Mouse (Mus musculus) hindbrain, embryonic 15.5 days (tissue): ENCODE measurements at regions not wholly inside any gene's neighbourhood (a gene's known extent, or its start where the extent isn't known, plus 50 kb on each side); places are given as distances from the start of the nearest gene placed in this dataset.

Experiments used
- ATAC-seq: fragments of 200-750 bp; cut with Nextera tagmentation; 2 replicates; pipeline ENCODE4 v1.8.0; 2017; ENCODE audit warnings: low read depth, moderate number of reproducible peaks, moderate TSS enrichment; ENCODE audit not compliant: low FRiP score
- H3K27ac ChIP-seq: fragments of 300-500 bp; sonication (generic); replicated peaks from 2 replicates; pipeline ENCODE4 v1.5.1; 2015; ENCODE audit warnings: mild to moderate bottlenecking, inconsistent platforms
- H3K27me3 ChIP-seq: fragments of 300-500 bp; sonication (generic); 2 replicates; pipeline ENCODE4 v1.6.1; 2015; ENCODE audit warnings: control low read depth, inconsistent platforms
- H3K36me3 ChIP-seq: fragments of 300-500 bp; sonication (generic); 2 replicates; pipeline ENCODE4 v1.6.1; 2015; ENCODE audit warnings: control low read depth, inconsistent platforms
- H3K4me1 ChIP-seq: fragments of 300-500 bp; sonication (generic); replicated peaks from 2 replicates; pipeline ENCODE4 v1.6.1; 2015; ENCODE audit warnings: control low read depth, inconsistent platforms
- H3K4me2 ChIP-seq: fragments of 300-500 bp; sonication (generic); 2 replicates; pipeline ENCODE4 v1.6.1; 2015; ENCODE audit warnings: moderate library complexity, mild to moderate bottlenecking, inconsistent platforms
- H3K4me3 ChIP-seq: fragments of 300-500 bp; sonication (generic); 2 replicates; pipeline ENCODE4 v1.5.1; 2015; ENCODE audit warnings: mild to moderate bottlenecking, inconsistent platforms
- H3K9ac ChIP-seq: fragments of 300-500 bp; sonication (generic); 2 replicates; pipeline ENCODE4 v1.6.1; 2015; ENCODE audit warnings: inconsistent platforms
- H3K9me3 ChIP-seq: fragments of 300-500 bp; sonication (generic); 2 replicates; pipeline ENCODE4 v1.6.1; 2016; ENCODE audit warnings: control low read depth, inconsistent platforms
- WGBS: fragments of 180-500 bp; shearing (Covaris S2); methylation state at CpG from one replicate; pipeline ENCODE4 v1.1.7; 2015; 5-methylcytosine and 5-hydroxymethylcytosine counted together

DNA sequence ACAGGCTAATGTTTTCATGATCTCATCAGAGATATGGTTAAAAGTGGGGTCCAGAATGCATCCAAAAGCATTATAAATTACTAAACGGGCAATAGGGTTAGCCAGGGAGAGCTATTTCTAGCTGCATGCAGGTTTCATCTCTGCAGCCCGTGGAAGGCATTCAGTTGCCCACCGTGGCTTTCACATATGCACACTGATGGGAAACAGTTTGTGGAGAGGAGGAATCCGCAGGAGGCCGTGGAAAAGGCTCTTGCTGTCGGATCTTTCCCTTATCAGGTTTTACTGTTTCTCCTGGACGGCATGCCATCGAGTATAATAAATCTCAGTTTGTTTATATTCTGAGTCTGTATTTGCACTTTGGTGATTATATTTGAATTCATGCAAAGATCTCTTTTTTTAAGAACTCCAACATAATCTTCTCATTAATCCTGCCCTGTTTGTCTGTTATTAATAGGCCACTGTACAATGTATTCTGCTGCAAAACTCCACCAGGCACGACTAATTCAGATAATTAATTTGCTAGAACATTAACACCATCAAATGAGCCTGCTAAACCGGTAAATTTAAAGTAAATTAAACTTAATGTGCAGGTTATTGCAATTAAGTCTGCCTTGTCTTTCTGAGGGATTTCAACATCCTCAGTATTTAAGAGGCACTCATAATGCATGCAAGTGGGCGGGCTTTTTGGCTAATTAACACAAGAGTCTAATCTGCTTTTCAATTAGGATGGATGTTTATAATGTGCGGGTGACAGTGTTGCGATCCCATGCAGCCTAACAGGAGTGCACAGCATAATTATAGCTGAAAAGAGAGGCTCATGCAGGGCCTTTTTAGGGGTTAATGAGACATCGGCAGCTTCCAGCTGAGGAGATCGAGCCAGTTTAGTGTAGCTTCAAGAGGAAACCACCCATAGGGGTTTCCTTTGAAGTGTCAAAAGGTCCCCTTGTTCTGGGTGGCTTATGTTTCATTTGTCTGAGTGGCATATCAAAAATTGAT, 170.2 kb downstream of the Pou4f1 start:
- Histone ChIP-seq H3K27me3 (peaks cover 6% of the 10 kb centered on the region; the same call in 1 of the 2 replicates), H3K4me2 (no peak overlapping the region), H3K36me3 (no peaks in the 10 kb centered on the region), H3K9ac (no peak overlapping the region), H3K9me3 (no peaks in the 10 kb centered on the region), H3K27ac (no peak overlapping the region), H3K4me1 (peaks cover 9% of the 10 kb centered on the region), H3K4me3 (no peak overlapping the region)
- WGBS: 26% methylated on average over 15 of the region's 15 CpGs
- ATAC-seq: peak; percentile 88

DNA sequence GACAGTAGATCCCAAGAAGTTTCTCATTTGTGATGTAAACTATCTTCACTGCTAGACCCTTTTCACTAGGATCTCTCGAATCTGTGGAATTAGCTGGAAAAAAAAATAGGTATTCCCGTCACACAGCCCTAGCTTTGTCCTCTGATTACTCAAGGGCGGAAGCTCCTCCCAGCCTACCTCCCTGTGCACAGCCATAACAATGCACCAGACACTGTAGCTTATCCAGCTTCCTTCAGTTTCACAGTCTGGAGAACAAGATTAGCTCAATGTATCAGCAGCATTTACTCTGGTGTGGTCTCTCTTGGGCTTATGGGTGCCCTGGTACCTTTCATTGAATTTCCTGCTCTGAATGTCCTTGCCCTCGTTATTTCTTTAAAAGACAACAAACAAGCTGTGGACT, 174.0 kb downstream of the Pou4f1 start:
- Histone ChIP-seq H3K9ac (no peak overlapping the region), H3K36me3 (no peaks in the 10 kb centered on the region), H3K4me1 (peaks cover 9% of the 10 kb centered on the region), H3K4me3 (no peak overlapping the region), H3K27ac (no peak overlapping the region), H3K4me2 (no peak overlapping the region), H3K27me3 (peaks cover 4% of the 10 kb centered on the region; the same call in 1 of the 2 replicates), H3K9me3 (no peaks in the 10 kb centered on the region)
- WGBS: 49% methylated on average over 4 of the region's 4 CpGs
- no peak for ATAC-seq

DNA sequence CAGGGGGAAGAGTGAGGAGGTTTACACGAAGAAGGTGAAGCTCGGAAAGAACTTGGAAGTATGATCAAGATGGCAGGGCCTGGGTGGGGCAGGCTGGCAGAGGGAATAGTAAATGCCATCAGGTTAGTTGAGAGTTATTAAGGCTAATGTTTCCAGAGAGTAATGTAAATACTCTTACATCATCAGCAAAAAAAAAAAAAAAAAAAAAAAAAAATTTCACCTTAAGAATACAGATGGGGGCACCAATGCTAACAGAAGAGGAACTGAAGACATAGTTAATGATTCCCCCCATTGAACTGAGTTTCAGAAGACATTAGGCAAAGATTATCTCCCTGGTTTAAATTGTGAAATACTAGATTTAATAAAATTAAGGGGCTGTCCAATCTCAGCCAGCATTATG, 174.7 kb downstream of the Pou4f1 start:
- no peaks in the 10 kb centered on the region for H3K36me3 ChIP-seq
- 96% methylated on average over 2 of the region's 2 CpGs for WGBS
- no peak overlapping the region for H3K4me3 ChIP-seq
- H3K9me3 ChIP-seq: no peaks in the 10 kb centered on the region
- H3K9ac ChIP-seq: no peak overlapping the region
- H3K4me1 ChIP-seq: peaks cover 6% of the 10 kb centered on the region
- no peak overlapping the region for H3K4me2 ChIP-seq
- H3K27me3 ChIP-seq: peaks cover 4% of the 10 kb centered on the region; the same call in 1 of the 2 replicates
- H3K27ac ChIP-seq: no peak overlapping the region
- ATAC-seq: no peak

DNA sequence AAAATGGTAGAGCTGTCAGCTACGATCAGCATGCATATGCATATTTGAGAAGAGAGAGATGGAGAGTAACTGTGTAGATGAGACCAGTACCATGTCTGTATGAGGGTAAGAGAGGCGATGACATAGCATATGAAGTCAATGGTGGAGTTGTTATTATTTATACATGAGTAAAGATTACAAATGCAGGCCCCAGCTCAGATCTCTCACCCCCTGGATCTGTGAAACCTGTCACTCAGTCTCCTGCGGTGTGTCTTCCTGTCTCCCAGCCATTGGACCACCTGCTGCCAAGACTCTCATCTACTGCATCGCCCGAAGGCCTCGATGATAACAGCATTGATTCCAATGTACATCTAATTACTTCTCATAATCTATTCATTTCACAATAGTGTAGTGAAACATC, 187.4 kb downstream of the Pou4f1 start:
- Histone ChIP-seq H3K27me3 (no peaks in the 10 kb centered on the region), H3K4me1 (no peaks in the 10 kb centered on the region), H3K4me3 (no peak overlapping the region), H3K9ac (no peak overlapping the region), H3K36me3 (no peaks in the 10 kb centered on the region), H3K27ac (no peak overlapping the region), H3K4me2 (no peak overlapping the region), H3K9me3 (no peaks in the 10 kb centered on the region)
- WGBS: 54% methylated on average over 6 of the region's 6 CpGs
- peak; percentile 54; the same call in 1 of the 2 replicates for ATAC-seq

DNA sequence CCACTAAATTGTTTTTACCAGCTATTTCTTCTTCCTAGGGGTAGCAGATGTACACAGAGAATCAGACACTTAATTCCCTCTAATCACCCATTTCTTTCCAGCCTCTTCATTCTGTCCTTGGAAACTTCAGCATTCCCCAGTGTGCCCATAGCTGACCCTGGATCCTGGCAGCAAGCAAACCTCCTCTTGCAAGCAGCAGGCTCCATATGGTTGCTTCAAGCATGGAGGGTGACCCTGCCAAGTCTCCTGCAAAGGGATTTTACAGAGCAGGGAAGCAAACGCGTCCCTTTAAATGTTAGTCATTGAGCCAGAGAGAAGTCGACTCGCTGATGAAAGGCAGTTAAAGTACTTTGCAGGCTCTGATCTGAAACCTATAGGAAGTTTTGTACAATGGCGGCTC, 187.9 kb downstream of the Pou4f1 start:
- 0 out of 2 replicates have a peak, but pooled peaks have one; percentile 42 for ATAC-seq
- Histone ChIP-seq H3K4me1 (no peaks in the 10 kb centered on the region), H3K9me3 (no peaks in the 10 kb centered on the region), H3K27ac (no peak overlapping the region), H3K36me3 (no peaks in the 10 kb centered on the region), H3K27me3 (no peaks in the 10 kb centered on the region), H3K4me3 (no peak overlapping the region), H3K9ac (no peak overlapping the region), H3K4me2 (no peak overlapping the region)
- 51% methylated on average over 5 of the region's 5 CpGs for WGBS

DNA sequence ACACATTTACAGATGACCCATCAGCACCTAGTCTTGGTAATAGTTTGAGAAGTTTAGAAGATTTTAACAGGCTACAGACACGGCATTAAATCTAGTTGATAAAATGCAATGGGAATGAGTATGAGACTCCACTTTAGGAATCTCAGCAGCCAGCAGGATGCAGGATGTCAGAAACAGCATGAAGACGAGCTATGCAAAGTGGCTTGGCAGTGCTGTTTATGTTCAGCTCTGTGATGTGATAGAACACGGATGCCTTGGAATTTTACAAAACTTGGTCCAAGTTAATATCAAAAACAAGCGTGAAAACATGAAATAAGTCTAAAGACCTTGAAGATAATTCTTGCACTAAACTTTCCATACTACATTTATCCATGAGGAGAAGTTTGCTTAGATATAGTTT, 193.0 kb downstream of the Pou4f1 start:
- no peaks in the 10 kb centered on the region for H3K36me3 ChIP-seq
- H3K4me2 ChIP-seq: no peak overlapping the region
- no peak for ATAC-seq
- H3K9ac ChIP-seq: no peak overlapping the region
- H3K4me3 ChIP-seq: no peak overlapping the region
- no peaks in the 10 kb centered on the region for H3K27me3 ChIP-seq
- 85% methylated on average over 4 of the region's 4 CpGs for WGBS
- H3K9me3 ChIP-seq: no peaks in the 10 kb centered on the region
- no peaks in the 10 kb centered on the region for H3K4me1 ChIP-seq
- no peak overlapping the region for H3K27ac ChIP-seq

DNA sequence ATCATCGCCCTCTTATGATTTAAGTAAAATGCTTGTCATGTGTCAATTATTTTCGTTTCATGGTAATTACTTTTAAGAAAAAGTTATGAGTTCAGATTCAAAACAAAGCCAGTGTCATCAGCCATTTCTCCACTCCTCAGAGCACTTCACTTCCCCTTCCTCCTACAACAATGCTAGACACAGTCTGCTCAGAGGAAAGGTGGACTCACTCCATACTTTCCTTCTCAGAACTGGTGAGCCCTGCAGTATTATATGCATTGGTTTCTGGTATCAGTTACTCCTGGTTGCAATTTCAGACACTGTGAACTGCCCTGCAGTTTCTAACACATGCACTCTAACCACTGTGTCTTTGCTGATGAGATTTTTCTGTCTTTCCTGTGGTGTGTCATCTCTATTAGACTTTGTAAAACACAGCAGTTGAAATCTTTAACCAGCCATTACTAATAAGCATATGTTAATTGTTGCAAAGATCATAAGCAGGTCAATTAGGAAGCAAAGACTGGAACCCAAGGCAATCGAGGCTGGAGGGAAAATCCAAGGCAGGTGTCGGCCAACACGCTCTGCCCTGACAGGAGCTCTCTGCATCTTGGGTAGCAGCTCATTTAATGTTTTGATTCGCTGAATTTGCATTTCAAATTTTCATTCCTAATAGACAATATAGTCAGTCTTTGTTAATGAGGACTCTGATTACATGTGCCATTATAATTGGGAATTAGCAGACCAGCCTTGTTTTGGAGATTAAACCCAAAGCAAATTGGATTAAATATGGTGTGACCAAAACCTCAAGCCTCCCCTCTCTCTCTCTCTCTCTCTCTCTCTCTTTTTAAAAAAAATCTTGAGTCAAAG, 202.7 kb downstream of the Pou4f1 start:
- Histone ChIP-seq H3K4me1 (no peaks in the 10 kb centered on the region), H3K27ac (no peak overlapping the region), H3K36me3 (no peaks in the 10 kb centered on the region), H3K27me3 (no peaks in the 10 kb centered on the region), H3K9me3 (no peaks in the 10 kb centered on the region), H3K4me3 (no peak overlapping the region), H3K4me2 (no peak overlapping the region), H3K9ac (no peak overlapping the region)
- 59% methylated on average over 6 of the region's 6 CpGs for WGBS
- no peak for ATAC-seq

DNA sequence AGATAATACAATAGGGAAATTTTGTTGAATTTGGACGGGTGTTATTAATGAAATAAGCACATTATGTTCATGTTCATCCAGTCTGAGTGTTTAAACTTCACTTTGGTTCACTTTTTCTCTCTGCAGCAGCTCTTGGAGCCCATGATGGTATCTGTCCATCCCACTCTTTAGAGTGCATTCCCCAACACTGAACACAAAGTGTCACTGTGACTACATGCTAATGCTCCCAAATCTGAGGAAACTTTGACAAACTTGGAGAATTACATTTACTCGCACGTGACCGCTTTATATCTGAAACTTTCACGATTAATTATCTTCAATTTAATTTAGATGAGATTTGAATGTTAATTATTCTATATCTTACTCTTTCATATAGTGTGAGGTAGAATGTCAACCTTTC, 250.8 kb downstream of the Pou4f1 start:
- Histone ChIP-seq H3K27ac (no peak overlapping the region), H3K4me1 (no peaks in the 10 kb centered on the region), H3K9me3 (no peaks in the 10 kb centered on the region), H3K9ac (no peak overlapping the region), H3K4me2 (no peak overlapping the region), H3K36me3 (no peaks in the 10 kb centered on the region), H3K4me3 (no peak overlapping the region), H3K27me3 (no peaks in the 10 kb centered on the region)
- 84% methylated on average over 5 of the region's 5 CpGs for WGBS
- ATAC-seq: no peak

DNA sequence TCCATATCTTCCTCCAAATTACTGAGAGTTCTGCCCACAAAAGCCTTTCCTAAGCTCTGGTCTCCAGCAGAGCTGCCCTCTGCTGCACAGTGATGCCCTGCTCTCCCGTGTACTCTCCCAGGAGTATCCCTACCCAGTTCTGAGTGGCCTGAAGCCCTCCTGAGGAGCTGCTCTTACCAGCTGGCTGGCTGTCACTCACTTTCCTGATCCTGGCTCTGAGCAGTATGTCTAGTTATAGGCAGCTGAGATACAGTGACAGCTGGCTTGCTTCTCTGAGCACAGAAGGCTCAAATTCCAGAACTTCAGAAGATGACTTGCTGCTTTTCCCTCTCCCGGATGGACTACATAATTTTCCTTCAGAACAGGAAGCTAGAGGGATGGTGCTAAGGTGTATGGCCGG, 257.1 kb downstream of the Pou4f1 start:
- no peak overlapping the region for H3K9ac ChIP-seq
- WGBS: 61% methylated on average over 3 of the region's 3 CpGs
- ATAC-seq: no peak

DNA sequence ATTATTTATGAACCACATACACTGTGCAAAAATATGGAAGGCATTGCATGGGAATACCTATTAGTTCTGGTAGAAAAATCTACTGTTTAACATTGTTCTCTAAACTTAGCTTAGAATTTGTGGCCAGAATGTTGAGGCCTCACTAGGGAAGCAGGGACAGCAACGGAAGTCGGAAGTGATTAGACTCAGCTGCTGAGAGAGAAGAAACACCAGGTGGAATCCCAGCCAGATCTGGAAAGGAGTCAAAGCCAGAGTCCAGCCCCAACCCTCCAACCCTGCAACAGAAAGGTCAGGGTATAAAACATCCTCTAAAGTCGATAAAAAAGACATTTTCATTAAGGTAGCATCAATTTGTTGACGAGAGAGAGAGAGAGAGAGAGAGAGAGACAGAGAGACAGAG, 258.9 kb downstream of the Pou4f1 start:
- no peak overlapping the region for H3K4me2 ChIP-seq
- H3K27me3 ChIP-seq: no peaks in the 10 kb centered on the region
- H3K9ac ChIP-seq: no peak overlapping the region
- no peak for ATAC-seq
- no peaks in the 10 kb centered on the region for H3K9me3 ChIP-seq
- 76% methylated on average over 4 of the region's 4 CpGs for WGBS
- no peak overlapping the region for H3K4me3 ChIP-seq
- H3K4me1 ChIP-seq: no peaks in the 10 kb centered on the region
- no peaks in the 10 kb centered on the region for H3K36me3 ChIP-seq
- no peak overlapping the region for H3K27ac ChIP-seq

More for the DNA sequence above, 257.1 kb downstream of the Pou4f1 start:
- Histone ChIP-seq H3K27me3 (no peaks in the 10 kb centered on the region), H3K36me3 (no peaks in the 10 kb centered on the region), H3K4me2 (no peak overlapping the region), H3K9me3 (no peaks in the 10 kb centered on the region), H3K27ac (no peak overlapping the region), H3K4me1 (no peaks in the 10 kb centered on the region), H3K4me3 (no peak overlapping the region)

DNA sequence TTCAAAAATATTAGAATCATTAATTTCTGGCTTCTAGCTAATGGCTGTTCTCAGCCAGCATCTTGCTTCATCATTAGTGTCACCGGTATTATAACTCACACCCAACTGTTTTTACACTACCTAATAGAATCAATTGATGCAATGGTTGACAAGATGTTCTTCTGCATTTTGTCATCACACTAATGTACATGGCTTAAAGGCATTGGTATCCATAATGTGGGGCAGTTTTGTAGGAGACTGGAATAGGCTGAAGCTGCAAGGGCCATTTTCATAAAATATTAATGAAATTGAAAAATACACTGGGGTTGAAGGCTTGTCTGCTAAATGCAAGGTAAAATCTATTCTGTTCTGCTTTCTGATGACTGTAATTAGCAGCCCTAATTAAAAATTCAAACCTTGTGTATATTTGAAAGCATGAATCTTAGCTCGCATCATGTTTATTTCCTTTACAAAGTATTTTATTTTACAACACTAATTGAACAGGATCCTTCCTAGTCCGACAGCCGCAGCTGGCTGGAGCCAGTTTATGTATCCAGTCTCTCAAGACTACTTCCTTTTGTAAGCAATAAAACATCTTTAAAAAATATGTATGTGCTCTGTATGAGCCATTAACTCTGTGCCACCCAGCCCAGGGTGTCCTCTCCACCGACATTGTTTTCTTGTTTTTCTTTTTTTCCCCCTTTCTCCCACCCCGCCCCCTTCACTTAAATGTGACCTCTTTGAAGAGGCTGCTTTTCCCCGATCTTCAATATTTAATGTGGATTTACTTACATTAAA, 259.6 kb downstream of the Pou4f1 start:
- Histone ChIP-seq H3K9me3 (no peaks in the 10 kb centered on the region), H3K27me3 (no peaks in the 10 kb centered on the region), H3K27ac (no peak overlapping the region), H3K4me2 (no peak overlapping the region), H3K36me3 (no peaks in the 10 kb centered on the region), H3K4me1 (no peaks in the 10 kb centered on the region), H3K9ac (no peak overlapping the region), H3K4me3 (no peak overlapping the region)
- ATAC-seq: no peak
- 69% methylated on average over 7 of the region's 7 CpGs for WGBS
